Mouse (Mus musculus): ENCODE measurements around the gene Ermap.

Gene Ermap

DNA sequence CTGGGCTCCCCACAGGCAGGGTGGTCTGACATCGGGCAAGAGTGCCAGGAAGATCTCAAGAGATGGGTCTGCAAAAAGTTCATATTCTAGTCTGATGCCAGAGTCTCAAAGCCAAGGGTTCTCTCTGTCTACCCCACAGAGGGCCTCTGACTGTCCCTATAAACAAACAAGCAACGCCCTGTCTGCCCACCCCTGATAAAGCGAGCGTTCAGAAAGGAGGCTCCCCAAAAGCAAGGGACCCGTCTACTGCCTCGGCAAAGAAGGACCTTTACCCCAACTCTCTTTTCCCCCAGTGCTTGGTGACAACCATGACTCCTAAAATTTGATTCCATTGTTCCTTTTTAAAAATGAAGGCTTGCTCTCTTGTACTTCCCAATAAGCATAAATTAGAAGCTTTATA is at the start of gene Ermap:
Gene Ermap (minus strand): TSS at position 148 of the 400 bp plus-strand sequence.
- no peak for DNase-seq

DNA sequence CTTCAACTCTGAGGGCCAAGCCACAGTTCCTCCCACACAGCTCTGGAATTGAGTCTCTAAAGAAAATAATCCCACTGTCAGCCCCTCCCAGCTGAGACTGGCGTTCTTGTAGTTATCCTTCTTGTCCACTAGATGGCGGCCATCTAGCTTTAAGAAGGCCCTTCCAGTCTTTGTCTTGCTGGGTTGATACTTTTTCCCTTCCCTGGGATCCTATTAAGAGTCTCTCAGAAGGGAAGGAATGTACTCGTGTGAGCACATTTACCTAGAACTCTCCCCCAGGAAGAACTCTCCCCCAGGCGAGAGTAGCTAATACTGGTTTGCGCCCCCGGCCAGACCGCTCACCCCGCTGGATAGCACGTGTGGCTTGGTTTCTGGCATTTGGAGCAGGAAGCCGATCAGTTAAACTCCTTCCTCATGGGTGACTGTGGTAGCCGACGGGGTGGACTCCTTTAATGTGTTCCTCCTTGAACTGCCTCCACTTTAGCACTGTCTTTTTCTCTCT is 49.4 kb upstream of the Ermap start:
- peak in 1 of 2 experiments; percentile 33 for DNase-seq

DNA sequence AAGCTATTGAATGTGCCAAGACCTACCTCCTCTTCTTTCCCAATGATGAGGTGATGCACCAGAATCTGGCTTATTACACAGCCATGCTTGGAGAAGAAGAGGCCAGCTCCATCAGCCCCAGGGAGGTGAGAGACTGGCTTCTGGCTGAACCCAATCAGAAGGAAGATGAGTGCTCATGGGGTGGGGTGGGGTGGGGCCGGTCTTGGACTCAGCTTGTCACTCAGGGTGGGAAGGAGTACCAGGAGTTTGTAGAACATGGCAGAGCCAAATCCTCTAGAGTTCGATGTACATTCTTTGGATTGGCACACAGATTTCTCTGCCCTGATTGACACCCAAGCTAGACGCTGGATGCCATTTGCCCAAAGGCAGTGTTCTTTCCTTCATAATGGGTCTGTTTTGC is 48.9 kb upstream of the Ermap start:
- no peak for DNase-seq

DNA sequence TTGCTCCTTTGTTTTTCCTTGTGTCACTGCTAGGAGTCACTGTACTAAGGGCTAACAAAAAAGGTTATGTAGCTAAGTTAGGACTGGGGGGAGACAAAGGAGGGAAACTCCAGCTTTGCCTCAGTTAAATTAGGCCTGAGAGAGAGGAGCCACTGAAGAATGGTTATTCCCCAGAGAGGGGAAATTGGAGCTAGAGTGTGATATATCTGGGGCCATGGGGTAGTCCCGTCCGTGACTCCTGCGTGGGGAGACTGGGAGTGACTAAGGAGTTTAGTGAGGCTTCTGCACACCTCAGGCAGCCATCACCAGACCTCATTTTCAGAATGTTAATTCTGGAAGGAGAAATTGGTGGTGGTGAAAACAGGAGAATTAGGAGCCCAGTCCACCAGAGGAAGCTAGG is 44.5 kb upstream of the Ermap start:
- DNase-seq: no peak

DNA sequence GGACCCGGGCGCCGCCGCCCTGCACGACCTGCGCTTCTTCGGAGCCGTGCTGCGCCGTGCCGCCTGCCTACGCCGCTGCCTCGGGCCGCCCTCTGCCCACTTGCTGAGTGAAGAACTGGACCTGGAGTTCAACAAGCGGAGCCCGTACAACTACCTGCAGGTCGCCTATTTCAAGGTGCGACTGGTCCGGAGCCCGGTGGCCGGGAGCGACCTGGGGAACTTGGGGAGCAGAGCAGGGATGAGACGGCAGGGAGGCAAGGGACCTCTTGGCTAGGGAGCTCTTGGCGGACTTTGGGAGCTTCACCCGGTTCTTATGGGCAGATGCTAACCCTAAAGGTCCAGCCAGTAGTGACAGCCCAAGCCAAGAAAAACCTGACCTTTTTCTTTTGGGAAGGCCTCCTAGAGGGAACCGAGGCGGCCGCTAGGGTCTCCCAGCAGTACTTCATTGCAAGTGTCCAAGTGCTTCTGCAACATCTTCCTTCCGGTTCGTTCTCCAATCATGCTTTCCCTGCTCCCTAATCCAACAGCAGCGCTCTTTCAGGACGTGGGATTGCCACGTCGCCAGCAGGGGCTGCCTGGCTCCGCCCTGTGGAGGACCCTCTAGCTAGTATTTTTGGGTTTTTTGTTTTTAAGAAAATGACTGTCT is 43.6 kb upstream of the Ermap start:
- peak in 1 of 2 experiments; percentile 47 for DNase-seq

DNA sequence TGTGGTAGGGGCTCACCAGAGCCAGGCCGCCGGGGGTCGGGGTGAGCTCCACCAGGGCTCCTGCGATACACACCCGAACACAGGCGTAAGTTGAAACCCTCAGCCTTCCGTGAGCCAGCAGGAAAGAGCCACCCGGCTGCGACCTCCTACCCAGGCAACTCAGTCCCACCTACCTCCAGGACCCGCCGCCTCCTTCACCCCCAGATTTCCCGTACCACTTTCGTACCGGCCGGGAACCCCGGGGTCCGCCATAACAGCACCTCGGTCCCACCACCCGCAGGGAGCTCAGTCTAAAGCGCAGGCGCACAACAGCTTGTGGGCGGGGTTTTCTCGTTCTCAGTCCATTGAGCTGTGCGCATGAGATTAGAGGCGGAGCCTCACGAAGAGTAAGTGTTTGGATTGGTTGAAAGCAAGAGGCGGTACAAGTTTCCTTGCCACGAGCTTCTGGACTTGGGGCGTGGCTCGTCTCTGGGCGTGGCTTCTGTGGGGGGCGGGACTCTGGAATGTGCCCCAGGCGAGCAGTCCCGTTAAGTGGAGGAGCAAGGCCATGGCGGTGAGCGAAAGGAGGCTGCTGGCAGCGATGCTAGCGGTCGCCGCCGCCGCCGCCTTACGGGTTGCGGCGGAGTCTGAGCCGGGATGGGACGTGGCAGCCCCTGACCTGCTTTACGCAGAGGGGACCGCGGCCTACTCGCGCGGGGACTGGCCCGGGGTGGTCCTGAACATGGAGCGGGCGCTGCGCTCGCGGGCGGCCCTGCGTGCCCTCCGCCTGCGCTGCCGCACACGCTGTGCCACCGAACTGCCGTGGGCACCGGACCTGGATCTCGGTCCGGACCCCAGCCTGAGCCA is 42.8 kb upstream of the Ermap start, which contains the start of the genes AU022252 and P3h1:
Gene AU022252 (minus strand): TSS at position 303 of the 846 bp plus-strand sequence.
Gene P3h1 (plus strand): TSS at position 506 of the 846 bp plus-strand sequence.
- DNase-seq: peak; percentile 100

DNA sequence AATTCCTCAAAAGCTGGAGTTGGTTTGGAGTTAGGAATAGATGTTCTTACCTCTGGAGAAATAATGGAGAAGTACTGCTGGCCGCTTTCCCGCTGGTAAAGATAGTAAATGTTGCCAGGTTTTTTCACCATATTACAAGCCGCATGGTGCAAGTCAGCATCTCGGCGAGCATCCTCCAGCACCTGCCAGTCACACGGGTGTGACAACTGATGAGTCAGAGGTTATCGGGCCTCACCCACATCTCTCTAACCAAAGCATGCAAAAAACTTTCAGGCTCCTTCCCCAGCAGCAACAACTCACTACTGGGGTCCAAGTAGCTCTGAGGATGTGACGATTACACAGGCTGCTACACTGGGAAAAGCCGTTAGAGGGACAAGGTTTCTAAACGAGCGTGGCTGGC is 36.9 kb upstream of the Ermap start:
- no peak for DNase-seq

DNA sequence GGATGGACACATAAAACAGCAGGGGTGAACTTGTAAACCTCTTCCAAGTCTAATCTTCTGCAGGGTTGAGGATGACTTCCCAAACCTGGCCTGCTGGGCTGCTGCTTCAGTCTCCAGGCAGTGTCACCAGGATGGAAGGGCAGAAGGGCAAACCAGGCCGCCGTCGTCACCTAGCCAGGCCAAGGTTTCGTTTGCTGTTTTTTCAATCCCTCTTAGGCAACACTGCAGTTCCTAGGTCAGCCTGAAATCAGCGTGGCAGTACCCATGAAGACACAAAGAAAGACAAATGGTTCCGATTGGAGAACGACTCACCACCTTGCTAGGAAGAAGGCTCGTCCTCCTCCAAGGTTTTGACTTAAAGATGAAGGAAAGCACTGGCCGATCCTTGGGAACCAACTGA is 35.9 kb upstream of the Ermap start:
- no peak for DNase-seq

DNA sequence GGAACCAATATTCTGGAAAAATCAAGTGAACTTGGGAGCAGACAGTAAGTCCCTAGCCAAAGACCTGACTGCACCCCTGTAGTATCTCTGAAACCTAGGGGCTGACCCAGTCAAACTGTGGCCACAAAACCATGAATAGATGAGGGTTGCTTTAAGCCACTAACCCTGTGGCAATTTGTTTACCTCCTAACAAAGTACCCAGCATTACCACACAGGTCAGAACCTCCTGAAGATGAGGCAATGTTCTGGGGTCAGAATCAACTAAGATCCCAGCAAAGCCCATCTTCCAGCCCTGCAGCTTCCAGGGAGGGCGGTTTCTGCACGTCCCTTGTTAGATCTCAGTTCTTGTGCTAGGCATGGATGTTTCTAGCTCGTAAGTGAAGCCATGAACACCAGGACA is 34.7 kb upstream of the Ermap start:
- DNase-seq: no peak

DNA sequence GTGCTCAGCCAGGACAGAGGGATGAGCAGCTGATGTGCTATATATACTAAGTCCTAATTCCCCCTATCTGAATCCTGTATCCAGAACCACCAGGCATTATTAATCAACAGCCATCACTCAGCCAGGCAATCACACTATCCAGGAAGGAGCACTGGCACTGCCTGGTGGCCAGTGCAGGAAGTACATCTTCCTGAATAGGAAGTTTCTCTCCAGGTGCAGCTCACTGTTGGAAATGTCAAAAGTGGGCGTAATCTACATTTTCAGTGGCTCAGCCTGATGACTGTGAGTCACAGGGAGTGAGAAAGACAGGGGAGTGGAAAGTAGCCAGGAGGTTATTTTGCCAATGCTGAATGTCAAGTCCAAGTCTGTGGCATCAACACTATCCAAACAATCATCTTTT is 33.9 kb upstream of the Ermap start:
- DNase-seq: peak; percentile 27 to 41

DNA sequence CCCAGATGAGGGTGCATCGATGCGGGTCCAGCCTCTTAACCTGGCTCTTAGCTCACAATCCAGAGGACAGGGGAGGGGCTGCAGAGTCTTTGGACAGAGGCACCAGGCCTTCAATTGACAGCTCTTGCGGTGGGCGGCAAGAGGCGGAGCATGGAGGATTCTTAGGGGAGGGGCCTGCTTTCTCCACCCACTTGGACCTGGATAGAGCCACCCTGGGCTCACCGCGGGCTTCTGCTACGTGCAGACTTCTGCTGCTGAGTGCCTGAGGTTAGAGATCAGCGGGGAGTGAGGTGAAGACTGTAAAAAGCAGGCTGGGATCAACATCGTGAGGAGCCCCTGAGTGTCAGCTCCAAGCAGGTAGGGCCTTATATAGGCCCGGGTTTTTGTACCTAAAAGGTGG is 28.4 kb upstream of the Ermap start, which contains the start of gene Tmem269:
Gene Tmem269 (minus strand): TSS at position 49 of the 400 bp plus-strand sequence.
- DNase-seq: no peak

DNA sequence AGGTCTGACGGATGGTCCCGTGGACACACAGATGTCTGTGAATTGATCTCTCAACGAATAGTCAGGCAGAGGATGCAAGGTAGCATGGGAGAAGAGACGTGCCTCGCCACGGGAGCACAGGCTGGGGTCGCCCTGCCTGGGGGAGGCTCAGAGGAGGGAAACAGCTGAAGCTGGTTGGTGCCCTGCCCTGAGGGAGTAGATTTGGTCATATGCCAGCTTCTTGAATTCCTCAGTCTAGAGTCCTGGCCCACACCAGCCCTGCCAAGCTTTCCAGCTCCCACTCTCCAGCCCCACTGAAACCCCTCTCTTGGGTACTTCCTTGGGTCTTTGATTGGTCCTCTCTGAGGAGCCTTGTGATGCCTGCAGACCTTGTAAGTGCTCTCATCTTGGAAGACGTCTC is 26.9 kb upstream of the Ermap start:
- no peak for DNase-seq

DNA sequence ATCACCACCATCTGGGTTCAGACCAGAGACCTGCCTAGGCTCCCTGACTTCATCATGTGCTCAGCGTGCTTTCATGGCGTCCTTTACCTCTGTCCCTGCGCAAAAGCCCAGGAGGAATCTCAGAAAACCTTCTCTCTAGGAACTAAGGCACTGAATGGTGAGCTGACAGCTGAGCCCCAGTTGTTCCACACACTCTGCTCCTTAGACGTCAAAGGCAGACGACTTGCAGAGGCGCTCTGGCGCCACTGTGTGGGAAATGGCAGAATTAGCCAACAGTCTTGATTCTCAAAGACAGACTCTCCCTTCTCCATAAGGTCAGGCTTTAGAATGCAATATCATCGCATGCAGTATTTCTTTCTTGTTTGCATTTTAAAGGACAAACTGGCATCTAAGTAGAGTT is 14.9 kb upstream of the Ermap start:
- DNase-seq: peak; percentile 25 to 68

DNA sequence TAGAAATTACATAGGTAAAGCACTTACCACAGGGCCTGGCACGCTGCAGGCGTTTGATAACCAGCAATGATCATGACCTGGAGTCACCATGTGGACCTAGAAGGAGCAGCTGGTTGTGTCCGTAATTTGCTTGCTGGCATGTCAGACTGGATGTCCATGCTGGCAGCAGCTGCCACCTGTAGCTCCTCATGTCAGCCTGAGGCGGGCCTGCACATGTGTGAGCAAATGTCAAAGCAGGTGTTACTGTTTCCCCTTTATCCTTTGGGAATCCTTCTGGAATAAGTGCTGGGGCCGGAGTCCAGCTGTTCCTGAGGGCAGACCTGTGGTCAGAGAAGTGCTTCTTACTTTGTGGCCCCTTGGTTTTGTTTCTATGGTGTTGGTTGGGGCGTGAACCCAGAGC is 8.3 kb upstream of the Ermap start:
- DNase-seq: no peak

DNA sequence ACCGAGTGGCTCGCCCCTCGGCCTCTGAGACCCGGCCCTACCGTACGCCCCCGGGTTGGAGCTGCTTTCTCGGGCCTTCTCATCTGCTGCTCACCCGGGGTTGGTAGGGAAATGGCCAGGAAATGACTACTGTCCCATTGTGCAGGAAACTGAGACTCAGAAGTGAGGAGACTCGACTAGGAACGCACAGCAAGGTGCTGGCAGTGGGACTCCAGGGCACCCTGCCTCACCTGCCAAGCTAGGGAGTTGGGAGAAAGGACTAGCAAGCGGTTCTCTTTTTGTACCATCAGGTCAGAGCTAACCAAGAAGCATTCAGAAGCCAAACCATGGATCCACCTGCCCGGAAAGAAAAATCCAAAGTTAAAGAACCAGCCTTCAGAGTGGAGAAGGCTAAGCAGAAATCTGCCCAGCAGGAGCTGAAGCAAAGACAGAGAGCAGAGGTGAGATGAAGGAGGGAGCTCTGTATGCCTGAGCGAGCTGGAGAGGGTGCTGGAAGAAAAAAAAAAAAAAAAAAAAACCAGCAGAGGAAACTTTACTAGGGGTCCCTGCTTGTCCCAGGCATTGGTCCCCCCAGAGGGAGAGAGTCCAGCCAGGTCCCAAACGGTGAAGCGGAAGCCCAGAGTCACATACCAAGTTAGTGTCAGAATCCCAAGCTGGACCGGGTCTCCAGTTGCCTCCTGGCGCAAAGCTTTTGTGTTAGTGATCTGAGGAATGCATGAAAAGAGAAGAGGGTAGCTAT is 5.9 kb upstream of the Ermap start:
- DNase-seq: peak in 1 of 2 experiments; percentile 26

DNA sequence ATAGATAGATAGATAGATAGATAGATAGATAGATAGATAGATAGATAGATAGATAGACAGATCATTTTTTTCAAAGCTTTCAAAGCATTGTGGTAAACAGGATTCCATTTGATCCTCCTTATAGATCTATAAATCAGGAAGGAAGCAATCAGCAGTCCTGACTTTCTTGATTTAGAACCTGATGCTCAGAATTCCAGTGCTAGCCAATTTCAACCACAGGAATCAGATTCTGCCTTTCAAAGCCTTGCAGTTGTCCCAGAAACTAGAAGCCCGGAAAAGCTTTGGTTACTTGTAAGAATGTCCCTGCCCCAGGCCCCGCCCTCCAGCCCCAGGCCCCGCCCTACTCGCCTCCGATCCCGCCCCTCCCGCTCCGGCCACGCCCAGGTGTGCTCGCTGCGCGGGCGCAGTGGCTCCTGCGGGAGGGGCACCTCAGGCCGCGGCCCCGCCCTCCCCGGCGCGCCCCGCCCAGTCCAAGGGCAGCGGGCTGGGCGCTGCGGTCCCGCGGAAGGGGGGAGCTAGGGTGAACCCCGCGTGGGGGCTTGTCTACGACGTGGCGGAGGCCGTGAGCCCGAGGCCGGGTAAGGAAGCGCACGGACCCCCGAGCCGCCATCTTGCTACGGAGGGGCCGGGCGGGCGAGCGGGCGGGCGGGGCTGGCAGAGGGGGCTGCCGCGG is 5.2 kb upstream of the Ermap start, which contains the start of gene Svbp:
Gene Svbp (plus strand): TSS at position 398 of the 673 bp plus-strand sequence.
- DNase-seq: peak; percentile 75 to 83

DNA sequence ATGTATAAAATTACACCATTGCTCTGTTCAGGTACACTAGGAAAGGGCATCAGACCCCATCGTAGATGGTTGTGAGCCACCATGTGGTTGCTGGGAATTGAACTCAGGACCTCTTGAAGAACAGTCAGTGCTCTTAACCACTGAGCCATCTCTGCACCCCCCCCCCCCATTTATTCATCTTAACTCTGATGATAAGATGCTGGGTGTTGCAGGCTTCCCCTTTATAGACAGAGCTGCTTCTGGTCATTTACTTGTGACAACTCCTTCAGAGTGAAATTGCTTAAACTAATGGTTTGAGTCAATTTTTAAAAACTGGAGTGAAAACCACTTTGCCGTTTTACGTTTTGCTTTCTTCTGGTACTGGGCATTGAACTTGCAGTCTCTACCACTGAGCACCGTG is 2.9 kb upstream of the Ermap start:
- DNase-seq: no peak

DNA sequence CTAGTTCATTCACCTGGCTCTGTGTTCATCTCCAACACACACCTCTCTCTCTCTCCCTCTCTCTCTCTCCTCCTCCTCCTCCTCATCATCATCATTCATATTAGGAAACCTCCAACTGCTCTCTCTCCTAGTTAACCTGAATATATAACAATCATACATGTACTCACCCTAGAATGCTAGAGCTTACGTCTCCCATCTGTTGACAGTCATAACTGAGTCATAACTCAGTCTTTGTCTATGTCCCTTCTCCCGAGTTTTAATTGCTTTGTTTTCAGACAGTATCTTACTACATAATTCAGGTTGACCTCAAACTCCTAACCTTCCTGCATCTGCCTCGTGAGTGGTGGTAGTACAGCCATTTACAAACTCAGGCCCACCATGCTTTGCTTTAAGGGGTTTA is 1.5 kb upstream of the Ermap start:
- DNase-seq: no peak

DNA sequence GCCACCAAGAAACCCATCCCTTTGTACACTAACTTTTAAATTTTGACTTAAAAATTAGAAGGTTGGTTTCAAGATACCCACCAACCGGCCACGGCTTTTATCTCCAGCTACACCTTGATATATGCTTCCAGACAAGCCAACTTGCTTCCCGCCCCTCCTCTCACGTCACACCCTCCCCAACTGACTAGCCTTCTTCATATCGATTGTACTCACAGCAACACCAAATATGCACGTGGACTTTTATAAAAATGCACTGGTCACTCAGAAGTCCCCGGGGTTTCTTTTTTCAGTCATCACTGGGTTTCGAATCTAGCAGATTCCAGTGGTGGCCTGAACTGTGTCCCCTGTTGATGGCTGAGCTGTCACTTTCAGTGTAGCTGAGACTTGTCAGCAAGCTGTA is 807 bp upstream of the Ermap start:
- no peak for DNase-seq

DNA sequence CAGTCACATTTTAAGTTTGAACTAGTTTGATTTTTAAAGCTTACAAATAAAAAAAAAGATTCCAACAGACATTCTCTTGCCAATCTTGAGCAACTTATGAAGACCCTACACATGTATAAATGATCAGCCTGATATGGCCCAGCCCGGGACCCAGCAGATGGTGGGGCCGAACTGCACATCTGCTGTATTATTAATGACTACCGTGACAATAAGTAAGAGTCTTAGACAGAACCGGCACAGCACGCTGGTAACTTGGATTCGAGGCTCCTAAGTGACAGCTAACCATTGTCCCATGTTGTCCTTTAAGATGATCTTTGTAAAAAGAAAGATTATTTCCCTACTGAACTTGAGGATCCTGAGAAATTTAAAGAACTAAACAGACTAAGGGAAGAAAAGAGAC is 419 bp downstream of the Ermap start:
- no peak for DNase-seq

DNA sequence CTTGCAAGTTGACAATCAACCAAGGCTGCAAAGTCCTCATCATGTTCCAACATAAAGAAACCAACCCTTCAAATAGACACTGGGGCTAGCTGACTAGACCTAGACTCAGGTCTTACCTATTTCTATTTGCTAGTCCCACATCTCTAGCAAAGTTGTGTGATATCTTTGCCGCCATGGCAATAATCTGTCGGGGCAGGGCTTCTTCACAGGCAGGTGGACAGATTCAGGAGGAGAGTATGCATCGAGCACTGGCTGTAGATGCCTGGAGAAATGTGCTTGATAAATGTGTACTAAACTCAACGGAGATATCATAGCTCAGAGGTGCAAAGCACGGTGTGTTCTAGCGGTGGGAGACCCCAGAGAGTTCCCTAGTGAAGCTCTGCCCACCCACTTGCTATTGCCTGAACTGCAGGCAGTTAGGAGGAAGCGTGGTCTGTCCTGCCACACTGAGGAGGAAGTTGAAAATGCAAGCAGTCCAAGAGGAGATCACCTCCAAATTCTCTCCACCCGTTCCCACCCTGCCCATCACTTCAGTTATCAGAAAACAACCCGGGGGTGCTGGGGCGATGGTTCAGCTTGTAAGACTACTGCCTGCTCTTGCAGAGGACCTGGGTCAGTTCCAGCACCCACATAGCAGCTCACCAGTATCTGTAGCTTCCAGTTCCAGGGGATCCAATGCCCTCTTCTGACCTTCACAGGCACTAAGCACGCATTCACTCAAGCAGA is 1.6 kb downstream of the Ermap start:
- no peak for DNase-seq

DNA sequence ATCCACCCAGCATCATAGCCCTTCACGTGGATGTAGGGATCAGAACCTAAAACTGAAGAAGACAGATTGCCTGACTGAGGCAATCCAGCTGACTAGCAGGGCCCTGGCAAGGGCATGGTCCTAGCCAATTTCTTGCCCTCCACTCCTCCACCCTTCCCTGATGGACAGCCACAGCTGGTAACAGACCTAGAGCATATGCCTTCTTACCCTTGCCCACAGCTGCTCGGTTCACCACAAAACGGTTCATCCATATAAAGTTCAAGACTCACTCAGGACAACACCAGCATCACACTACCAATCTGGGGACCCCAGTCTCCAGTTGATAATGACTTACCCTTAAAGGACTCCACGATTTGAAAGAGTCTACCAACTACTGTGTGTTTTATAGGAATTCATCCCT is 4.0 kb downstream of the Ermap start:
- no peak for DNase-seq

Measured in kidney, adult 8-10 months (tissue).